Comparison of ENCODE assay signal across 8 mouse cellular contexts in the genomic region with DNA sequence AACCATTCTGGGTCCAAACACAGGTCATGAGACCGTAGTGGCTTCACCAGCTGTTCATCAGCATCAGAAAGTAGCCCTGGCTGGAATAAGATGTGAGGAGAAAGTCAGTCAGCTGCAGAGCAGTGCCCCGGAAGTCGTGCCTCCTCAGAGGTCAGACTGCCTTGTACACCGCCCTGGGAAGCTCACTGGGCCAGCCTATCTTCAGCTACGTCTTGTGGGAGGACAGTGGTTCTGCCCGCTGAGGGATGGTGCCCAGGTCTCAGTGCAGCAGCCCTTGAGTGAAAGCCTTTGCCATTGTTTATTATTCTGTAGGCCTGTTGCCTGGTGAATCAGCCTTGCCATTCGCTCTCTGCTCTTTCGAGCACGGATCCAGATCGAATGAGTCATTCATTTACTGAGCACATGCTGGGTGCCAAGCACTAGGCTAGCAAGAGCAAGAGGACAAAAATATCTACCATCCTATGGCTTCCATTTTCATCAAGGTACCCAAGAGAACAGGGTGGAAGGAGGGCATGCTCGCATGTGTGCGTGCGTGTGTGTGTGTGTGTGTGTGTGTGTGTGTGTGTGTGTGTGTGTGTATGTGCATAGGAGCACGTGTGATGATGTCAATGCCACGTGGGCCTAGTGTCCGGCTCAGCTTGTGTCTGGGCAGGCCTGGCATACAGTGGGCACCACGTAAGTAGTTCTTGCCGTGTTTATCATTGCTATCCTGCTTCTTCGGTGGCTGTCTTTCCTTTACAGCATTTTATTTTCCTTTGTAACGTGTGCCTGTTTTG.
DNase-seq lines count a peak whose midpoint lies in the region; ATAC-seq and TF ChIP-seq lines count a peak whose summit lies in the region.

No protein-coding gene starts in this region.

- WGBS in kidney, postnatal 0 days, result 64% methylated on average over 20 of the region's 20 CpGs
- WGBS in hindbrain, embryonic 16.5 days, result 80% methylated on average over 20 of the region's 20 CpGs

- no peaks in the 10 kb centered on the region for H3K9me3 ChIP-seq in ES-E14 (ENCODE audit: control insufficient read depth, insufficient read depth, low read depth, low read length)
- H3K9me3 ChIP-seq in kidney, postnatal 0 days (replicated peaks; ENCODE audit: low read length), result no peaks in the 10 kb centered on the region
- H3K9me3 ChIP-seq in hindbrain, embryonic 16.5 days (ENCODE audit: control insufficient read depth, low read length), result no peaks in the 10 kb centered on the region

- no peaks in the 10 kb centered on the region for H3K27me3 ChIP-seq in kidney, postnatal 0 days (ENCODE audit: insufficient read depth, low read length)
- no peaks in the 10 kb centered on the region for H3K27me3 ChIP-seq in hindbrain, embryonic 16.5 days (replicated peaks; ENCODE audit: control insufficient read depth, insufficient read depth, low read length)

- H3K27ac ChIP-seq in layer of hippocampus, adult 2 months, result peak overlapping the region; percentile 86
- peak overlapping the region; percentile 46; the same call in 1 of the 2 replicates for H3K27ac ChIP-seq in ES-E14 (ENCODE audit: insufficient read depth, low read depth, low read length, poor library complexity, severe bottlenecking)
- peak overlapping the region; percentile 66 for H3K27ac ChIP-seq in kidney, postnatal 0 days
- H3K27ac ChIP-seq in hindbrain, embryonic 16.5 days (ENCODE audit: low read depth, low read length), result no peak overlapping the region

- peak in 1 of 2 experiments; percentile 80 for DNase-seq in layer of hippocampus, adult 2 months (ENCODE audit: low spot score in 2 of 2)
- DNase-seq in layer of hippocampus, adult 9-10 months (ENCODE audit: low spot score), result no peak
- no peak for DNase-seq in ES-E14 (ENCODE audit: low read depth, low spot score)
- peak; percentile 29 for DNase-seq in brain, embryonic 14.5 days (ENCODE audit: low read depth)
- peak; percentile 20 for DNase-seq in kidney, postnatal 0 days (ENCODE audit: low spot score)
- peak; percentile 42 to 45 for DNase-seq in urinary bladder, postnatal 36 days (ENCODE audit: low spot score in 2 of 2)

- in situ Hi-C loops in ES-E14 (cut with MboI; ENCODE audit: low sequenced_read_pairs in 2 of 2, unreplicated experiment in 2 of 2), result no loop called here

- H3K4me3 ChIP-seq in layer of hippocampus, adult 2 months, result peak overlapping the region; percentile 18; the same call in 1 of the 2 replicates
- peak overlapping the region in 1 of 2 experiments; percentile 12; a peak in 2 of 4 replicates for H3K4me3 ChIP-seq in ES-E14 (ENCODE audit: insufficient read depth in 1 of 2, low read depth in 1 of 2, low read length in 2 of 2, poor library complexity in 1 of 2, severe bottlenecking in 1 of 2)
- no peak overlapping the region for H3K4me3 ChIP-seq in kidney, postnatal 0 days (replicated peaks; ENCODE audit: low read depth, low read length)
- H3K4me3 ChIP-seq in hindbrain, embryonic 16.5 days (ENCODE audit: low read length), result no peak overlapping the region

- peak overlapping the region; percentile 12; the same call in 1 of the 2 replicates for H3K9ac ChIP-seq in ES-E14 (ENCODE audit: insufficient read depth, low read depth, low read length, poor library complexity, severe bottlenecking)
- no peak overlapping the region for H3K9ac ChIP-seq in kidney, postnatal 0 days (ENCODE audit: low read depth, low read length)
- H3K9ac ChIP-seq in hindbrain, embryonic 16.5 days (ENCODE audit: low read depth, low read length), result no peak overlapping the region

- peak; percentile 57 for ATAC-seq in kidney, postnatal 0 days (replicated peaks; ENCODE audit: low FRiP score, low read depth)
- ATAC-seq in hindbrain, embryonic 16.5 days, result no peak
- ATAC-seq in erythroblast, adult 5-6 weeks (replicated peaks; ENCODE audit: low FRiP score, poor library complexity, severe bottlenecking), result no peak

- TF ChIP-seq POLR2A in brain, embryonic 14.5 days (IDR thresholded peaks at IDR 0.05; ENCODE audit: borderline replicate concordance, extremely low read depth, insufficient read depth, insufficient read length, poor library complexity, severe bottlenecking), result no peak

- no peak for TF ChIP-seq CTCF in layer of hippocampus, adult 2 months (conservative IDR thresholded peaks at IDR 0.05)
- TF ChIP-seq CTCF in brain, embryonic 14.5 days (IDR thresholded peaks at IDR 0.05; ENCODE audit: borderline replicate concordance, extremely low read depth, insufficient read depth, insufficient read length), result no peak
- TF ChIP-seq CTCF in kidney, postnatal 0 days (IDR thresholded peaks at IDR 0.05; ENCODE audit: low read depth), result no peak

- peaks cover 29 to 34% of the 10 kb centered on the region in 2 experiments for H3K4me1 ChIP-seq in ES-E14 (ENCODE audit: control insufficient read depth in 2 of 2, insufficient read depth in 2 of 2, low read length in 2 of 2, poor library complexity in 1 of 2)
- H3K4me1 ChIP-seq in kidney, postnatal 0 days (replicated peaks; ENCODE audit: insufficient read depth, low read length), result 0 out of 2 replicates have a peak, but pooled peaks cover 3% of the 10 kb centered on the region
- H3K4me1 ChIP-seq in hindbrain, embryonic 16.5 days (ENCODE audit: control insufficient read depth, insufficient read depth, low read depth, low read length), result peaks cover 2% of the 10 kb centered on the region; the same call in 1 of the 2 replicates

- H3K36me3 ChIP-seq in ES-E14 (ENCODE audit: control insufficient read depth, insufficient read depth, low read length, poor library complexity, severe bottlenecking), result peaks cover 9% of the 10 kb centered on the region; the same call in 1 of the 2 replicates
- no peaks in the 10 kb centered on the region; the same call in 1 of the 2 replicates for H3K36me3 ChIP-seq in kidney, postnatal 0 days (ENCODE audit: insufficient read depth, low read length)
- no peaks in the 10 kb centered on the region for H3K36me3 ChIP-seq in hindbrain, embryonic 16.5 days (ENCODE audit: control insufficient read depth, insufficient read depth, low read length)

- no peak overlapping the region for H3K4me2 ChIP-seq in kidney, postnatal 0 days (ENCODE audit: low read length)
- H3K4me2 ChIP-seq in hindbrain, embryonic 16.5 days (ENCODE audit: low read length), result no peak overlapping the region

TF ChIP-seq in ES-E14, 5 proteins besides CTCF, POLR2A, EP300 and RAD21:
- TF ChIP-seq HCFC1 (IDR thresholded peaks at IDR 0.05; ENCODE audit: borderline replicate concordance, insufficient read depth, low read length) (no peak), MAFK (IDR thresholded peaks at IDR 0.05; ENCODE audit: insufficient read depth, low read depth, low read length) (no peak), ZNF384 (IDR thresholded peaks at IDR 0.05; ENCODE audit: low read depth, low read length) (no peak), CHD2 (IDR thresholded peaks at IDR 0.05; ENCODE audit: low read depth, low read length) (no peak), ZC3H11A (IDR thresholded peaks at IDR 0.05; ENCODE audit: borderline replicate concordance, low read depth, low read length) (no peak)
TF ChIP-seq in ES-E14: peak in this region for 0.

Comparison
In these comparisons a context has a peak if more than half of its experiments do, and no peak if none do; other contexts are left out.
1. DNase-seq: peak in brain, embryonic 14.5 days (single experiment), kidney, postnatal 0 days (single experiment) and urinary bladder, postnatal 36 days (2 of 2); none in layer of hippocampus, adult 9-10 months (single experiment) and ES-E14 (single experiment).